Mouse (Mus musculus) neural tube, embryonic 14.5 days (tissue): ENCODE results near the gene Tesc. TPM values are rescaled to one million over a fixed set of nuclear protein-coding genes. Genes with fewer than 3 reads are reported as not detected.

Experiments
- ATAC-seq: fragments of 200-750 bp; cut with Nextera tagmentation; 2 replicates; pipeline ENCODE4 v1.8.0; 2017; ENCODE audit warnings: low read depth, mild to moderate bottlenecking, moderate TSS enrichment, moderate library complexity
- H3K27ac ChIP-seq: fragments of 300-500 bp; sonication (generic); 2 replicates; pipeline ENCODE4 v1.5.1; 2014; ENCODE audit warnings: low read depth, mild to moderate bottlenecking, control low read depth, low read length, moderate library complexity, mixed read lengths
- H3K27me3 ChIP-seq: fragments of 300-500 bp; sonication (generic); 2 replicates; pipeline ENCODE4 v1.6.1; 2014; ENCODE audit warnings: low read length; ENCODE audit not compliant: control insufficient read depth, insufficient read depth
- H3K36me3 ChIP-seq: fragments of 300-500 bp; sonication (generic); 2 replicates; pipeline ENCODE4 v1.6.1; 2014; ENCODE audit warnings: low read length, mixed read lengths; ENCODE audit not compliant: control insufficient read depth, insufficient read depth
- H3K4me1 ChIP-seq: fragments of 300-500 bp; sonication (generic); 2 replicates; pipeline ENCODE4 v1.6.1; 2014; ENCODE audit warnings: low read length; ENCODE audit not compliant: control insufficient read depth, insufficient read depth
- H3K4me2 ChIP-seq: fragments of 300-500 bp; sonication (generic); 2 replicates; pipeline ENCODE4 v1.6.1; 2014; ENCODE audit warnings: mild to moderate bottlenecking, low read depth, low read length, control low read depth
- H3K4me3 ChIP-seq: fragments of 300-500 bp; sonication (generic); 2 replicates; pipeline ENCODE4 v1.5.1; 2014; ENCODE audit warnings: low read depth, low read length, control low read depth, mixed read lengths
- H3K9ac ChIP-seq: fragments of 300-500 bp; sonication (generic); replicated peaks from 2 replicates; pipeline ENCODE4 v1.6.1; 2014; ENCODE audit warnings: low read depth, mild to moderate bottlenecking, control low read depth, low read length, mixed read lengths
- H3K9me3 ChIP-seq: fragments of 300-500 bp; sonication (generic); 2 replicates; pipeline ENCODE4 v1.6.1; 2016; ENCODE audit warnings: low read length; ENCODE audit not compliant: control insufficient read depth
- WGBS: fragments of 180-500 bp; shearing (Covaris S2); extraction: QIAGEN DNeasy Blood & Tissue Kit; methylation state at CpG from one replicate; pipeline ENCODE4 v1.1.7; 2014; 5-methylcytosine and 5-hydroxymethylcytosine counted together
- polyA plus RNA-seq: library from polyadenylated mRNA; unstranded; fragments of >200 nt; fragmentation: Nextera tagmentation; extraction: Ambion mirVana; gene quantifications from 2 replicates; pipeline ENCODE4 v1.2.1, GENCODE M21; 2014

Tesc gene
- polyA plus RNA-seq, 1 experiment from 2014 or later: 2.2 TPM

- Histone ChIP-seq H3K4me2 (no peak overlapping the region), H3K27ac (no peak overlapping the region; the same call in 1 of the 2 replicates), H3K9me3 (no peaks in the 10 kb centered on the region), H3K4me3 (no peak overlapping the region), H3K36me3 (no peaks in the 10 kb centered on the region), H3K27me3 (no peaks in the 10 kb centered on the region), H3K4me1 (0 out of 2 replicates have a peak, but pooled peaks cover 2% of the 10 kb centered on the region), H3K9ac (no peak overlapping the region)
- 66% methylated on average over 8 of the region's 8 CpGs for WGBS
- no peak for ATAC-seq
Measured at GRCm38 (mm10) chr5:118051981-118052662, 24.6 kb downstream of the Tesc start.

DNA sequence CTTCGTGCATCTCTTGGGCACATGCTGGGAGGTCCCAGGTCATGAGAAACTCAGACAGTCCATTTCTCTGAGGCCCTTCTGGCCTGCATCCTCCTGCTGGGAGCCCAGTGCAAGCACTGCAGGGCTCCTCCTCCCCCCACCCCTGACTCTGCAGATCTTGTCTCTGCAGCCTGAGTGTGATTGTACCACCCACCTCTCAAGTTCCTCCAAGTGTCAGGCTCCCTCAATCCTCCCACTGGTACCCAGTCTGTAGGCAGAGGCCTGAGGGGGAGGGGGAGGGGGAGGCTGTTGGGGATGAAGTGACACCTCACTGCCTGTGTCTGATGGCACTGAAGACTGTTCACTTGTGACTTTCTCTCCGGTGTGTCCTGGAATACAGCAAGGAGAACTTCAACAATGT is 25.7 kb downstream of the Tesc start:
- ATAC-seq: no peak
- Histone ChIP-seq H3K27ac (no peak overlapping the region), H3K4me2 (no peak overlapping the region), H3K9ac (no peak overlapping the region), H3K4me3 (no peak overlapping the region), H3K27me3 (no peaks in the 10 kb centered on the region), H3K4me1 (peaks cover 8% of the 10 kb centered on the region; the same call in 1 of the 2 replicates), H3K9me3 (no peaks in the 10 kb centered on the region), H3K36me3 (no peaks in the 10 kb centered on the region)
- 86% methylated on average over 2 of the region's 2 CpGs for WGBS

GRCm38 (mm10) chr5:118057508-118058111 is 30.1 kb downstream of the Tesc start:
- Histone ChIP-seq H3K4me2 (no peak overlapping the region), H3K36me3 (no peaks in the 10 kb centered on the region), H3K27me3 (no peaks in the 10 kb centered on the region), H3K4me1 (peaks cover 8% of the 10 kb centered on the region; the same call in 1 of the 2 replicates), H3K4me3 (no peak overlapping the region), H3K9me3 (no peaks in the 10 kb centered on the region), H3K27ac (no peak overlapping the region), H3K9ac (no peak overlapping the region)
- 29% methylated on average over 8 of the region's 8 CpGs for WGBS
- ATAC-seq: no peak

- no peak overlapping the region for H3K9ac ChIP-seq
- no peak overlapping the region for H3K27ac ChIP-seq
- H3K4me1 ChIP-seq: peaks cover 15% of the 10 kb centered on the region; the same call in 1 of the 2 replicates
- 89% methylated on average over 10 of the region's 10 CpGs for WGBS
- H3K36me3 ChIP-seq: no peaks in the 10 kb centered on the region
- H3K4me2 ChIP-seq: no peak overlapping the region
- no peaks in the 10 kb centered on the region for H3K27me3 ChIP-seq
- no peak overlapping the region for H3K4me3 ChIP-seq
- H3K9me3 ChIP-seq: no peaks in the 10 kb centered on the region
- ATAC-seq: no peak
Measured at GRCm38 (mm10) chr5:118058858-118059257, 31.3 kb downstream of the Tesc start.

GRCm38 (mm10) chr5:118059646-118060045 is 32.1 kb downstream of the Tesc start:
- H3K27me3 ChIP-seq: no peaks in the 10 kb centered on the region
- H3K9ac ChIP-seq: no peak overlapping the region
- peaks cover 15% of the 10 kb centered on the region; the same call in 1 of the 2 replicates for H3K4me1 ChIP-seq
- H3K9me3 ChIP-seq: no peaks in the 10 kb centered on the region
- no peak overlapping the region for H3K4me3 ChIP-seq
- H3K36me3 ChIP-seq: no peaks in the 10 kb centered on the region
- 78% methylated on average over 9 of the region's 9 CpGs for WGBS
- no peak for ATAC-seq
- no peak overlapping the region for H3K27ac ChIP-seq
- no peak overlapping the region for H3K4me2 ChIP-seq

GRCm38 (mm10) chr5:118061391-118061790 is 33.8 kb downstream of the Tesc start:
- ATAC-seq: no peak
- Histone ChIP-seq H3K27me3 (no peaks in the 10 kb centered on the region), H3K4me3 (no peak overlapping the region), H3K4me2 (no peak overlapping the region), H3K9me3 (no peaks in the 10 kb centered on the region), H3K36me3 (no peaks in the 10 kb centered on the region; the same call in 1 of the 2 replicates), H3K9ac (no peak overlapping the region), H3K4me1 (peaks cover 23% of the 10 kb centered on the region; the same call in 1 of the 2 replicates), H3K27ac (no peak overlapping the region)
- WGBS: 97% methylated on average over 18 of the region's 18 CpGs

DNA sequence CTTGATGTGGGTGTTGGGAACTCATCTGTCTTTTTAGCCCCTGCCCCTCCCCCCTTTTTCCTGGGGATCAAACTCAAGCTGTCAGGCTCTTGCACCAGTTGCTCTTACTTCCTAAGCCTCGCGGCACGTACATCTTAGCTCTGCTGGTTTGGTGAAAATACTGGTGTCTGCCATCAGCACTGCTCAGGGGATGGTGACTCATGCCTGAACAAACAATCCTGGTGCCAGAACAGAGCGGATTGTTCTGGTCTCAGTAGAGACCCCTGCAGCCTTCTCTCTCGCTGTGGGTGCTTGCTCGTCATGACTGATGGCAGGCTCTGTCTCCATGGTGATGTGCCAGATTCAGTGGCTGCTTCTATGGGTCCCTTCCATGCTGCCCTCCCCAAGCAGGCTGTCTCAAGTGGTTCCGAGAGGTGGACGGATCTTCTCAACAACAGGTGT is 35.7 kb downstream of the Tesc start:
- 60% methylated on average over 8 of the region's 8 CpGs for WGBS
- Histone ChIP-seq H3K9me3 (no peaks in the 10 kb centered on the region), H3K36me3 (no peaks in the 10 kb centered on the region; the same call in 1 of the 2 replicates), H3K4me2 (no peak overlapping the region), H3K9ac (no peak overlapping the region), H3K27me3 (no peaks in the 10 kb centered on the region), H3K4me1 (peaks cover 15% of the 10 kb centered on the region; the same call in 1 of the 2 replicates), H3K27ac (no peak overlapping the region), H3K4me3 (no peak overlapping the region)
- no peak; the same call in 1 of the 2 replicates for ATAC-seq

DNA sequence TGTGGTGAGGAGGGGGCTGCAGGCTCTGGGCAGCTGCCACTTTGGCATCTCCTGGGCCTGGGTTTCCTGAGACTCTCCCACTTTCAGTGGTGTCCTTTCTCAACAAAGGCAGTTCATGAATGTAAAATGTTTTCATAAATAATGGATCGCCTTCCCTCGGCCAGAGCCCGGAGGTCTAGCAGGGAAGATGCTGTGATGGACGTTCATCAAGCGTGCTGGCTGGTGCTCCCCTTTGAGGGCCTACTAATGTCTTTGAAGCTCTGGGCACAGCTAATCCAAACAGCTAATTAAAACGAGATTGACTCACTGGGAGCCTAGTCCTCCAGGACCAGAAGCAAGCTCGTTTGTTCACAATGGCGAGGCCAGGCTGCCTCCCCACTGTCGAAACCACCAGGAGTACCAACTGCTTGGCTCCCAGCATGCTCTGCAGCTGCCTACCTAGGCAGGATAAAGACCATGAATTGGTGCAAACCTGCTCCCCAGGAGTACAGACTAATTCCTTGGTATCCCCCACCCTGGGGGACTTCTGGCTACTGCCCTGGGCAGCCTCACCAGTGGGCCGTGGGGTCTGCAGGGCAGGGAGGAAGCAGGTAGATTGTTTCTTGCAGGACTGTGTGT is 36.9 kb downstream of the Tesc start:
- H3K36me3 ChIP-seq: no peaks in the 10 kb centered on the region; the same call in 1 of the 2 replicates
- H3K27me3 ChIP-seq: no peaks in the 10 kb centered on the region
- no peak overlapping the region for H3K9ac ChIP-seq
- H3K4me2 ChIP-seq: no peak overlapping the region
- WGBS: 33% methylated on average over 10 of the region's 10 CpGs
- no peak overlapping the region for H3K4me3 ChIP-seq
- H3K4me1 ChIP-seq: peaks cover 15% of the 10 kb centered on the region; the same call in 1 of the 2 replicates
- no peak for ATAC-seq
- H3K9me3 ChIP-seq: no peaks in the 10 kb centered on the region
- no peak overlapping the region for H3K27ac ChIP-seq
